ENCODE assay signal across 21 mouse cellular contexts in the genomic region with DNA sequence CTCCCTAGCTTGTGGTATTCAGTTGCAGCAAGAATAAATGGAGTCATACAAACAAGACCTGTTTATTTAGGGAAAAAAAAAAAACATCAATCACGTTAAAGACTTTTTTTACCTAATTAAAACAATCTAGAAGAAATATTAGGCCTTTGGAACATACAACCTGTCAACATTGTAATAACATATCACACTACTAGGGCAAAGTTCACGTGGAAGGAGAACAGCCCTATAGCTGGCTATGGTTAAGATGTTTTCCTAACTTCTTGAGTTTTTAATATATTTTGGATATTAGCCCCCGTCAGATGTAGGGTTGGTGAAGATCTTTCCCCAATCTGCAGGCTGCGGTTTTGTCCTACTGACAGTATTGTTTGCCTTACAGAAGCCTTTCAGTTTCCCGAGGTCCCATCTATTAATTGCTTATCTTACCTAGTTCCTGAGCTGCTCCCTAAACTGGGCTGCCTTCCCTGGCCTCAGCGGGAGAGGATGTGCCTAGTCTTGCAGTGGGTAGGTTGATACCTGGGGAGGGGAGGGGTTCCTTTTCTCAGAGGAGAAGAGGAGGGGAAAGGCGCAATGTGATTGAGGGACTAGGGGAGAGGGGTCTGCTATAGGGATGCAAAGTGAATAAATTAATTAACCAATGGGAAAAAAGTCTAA. TPM values are rescaled to one million over a fixed set of nuclear protein-coding genes. Genes with fewer than 3 reads are reported as not detected.
A peak's percentile ranks its signal among the peaks of the same experiment; 100 is the strongest.
DNase-seq lines count a peak whose midpoint lies in the region; ATAC-seq and TF ChIP-seq lines count a peak whose summit lies in the region.
"Had no signal": no experiment of that assay in that cellular context is flagged by ENCODE, and none has a peak within 500 bp of the region (broad histone marks: within the 10 kb centered on the region; RNA-seq: fewer than 3 reads in every experiment).

No protein-coding gene starts in this region.

- no peak overlapping the region for H3K9ac ChIP-seq in hindbrain, postnatal 0 days (replicated peaks; ENCODE audit: low read length)
- H3K9ac ChIP-seq: embryonic facial prominence, embryonic 13.5 days; forebrain, embryonic 12.5 days; forebrain, postnatal 0 days; hindbrain, embryonic 12.5 days had no signal

- H3K4me2 ChIP-seq in hindbrain, postnatal 0 days (ENCODE audit: low read depth, low read length) = no peak overlapping the region
- H3K4me2 ChIP-seq: embryonic facial prominence, embryonic 13.5 days; forebrain, embryonic 12.5 days; hindbrain, embryonic 12.5 days had no signal

- H3K27me3 ChIP-seq in hindbrain, postnatal 0 days (ENCODE audit: insufficient read depth, low read length) = no peaks in the 10 kb centered on the region
- H3K27me3 ChIP-seq: CH12.LX; embryonic facial prominence, embryonic 13.5 days; forebrain, embryonic 12.5 days; hindbrain, embryonic 12.5 days; Patski had no signal

- no peak overlapping the region for H3K4me3 ChIP-seq in hindbrain, postnatal 0 days (ENCODE audit: low read length)
- H3K4me3 ChIP-seq: embryonic facial prominence, embryonic 13.5 days; forebrain, embryonic 12.5 days; gastrocnemius, adult 2 months; hindbrain, embryonic 12.5 days had no signal

- no peaks in the 10 kb centered on the region for H3K4me1 ChIP-seq in hindbrain, postnatal 0 days (ENCODE audit: insufficient read depth, low read length)
- H3K4me1 ChIP-seq: forebrain, embryonic 12.5 days had no signal

- no peak for ATAC-seq in hindbrain, postnatal 0 days
- ATAC-seq: activated CD4-positive, CD25-positive, alpha-beta regulatory T cell, adult 4 months; forebrain, postnatal 0 days; hindbrain, embryonic 16.5 days; Patski had no signal

- no peaks in the 10 kb centered on the region for H3K9me3 ChIP-seq in hindbrain, postnatal 0 days (ENCODE audit: low read length)
- H3K9me3 ChIP-seq: embryonic facial prominence, embryonic 13.5 days; forebrain, embryonic 12.5 days; hindbrain, embryonic 12.5 days had no signal

- WGBS in hindbrain, postnatal 0 days = 79% methylated on average over 7 of the region's 7 CpGs

- no peak for TF ChIP-seq CTCF in hindbrain, postnatal 0 days (IDR thresholded peaks at IDR 0.05; ENCODE audit: low read depth)

- H3K36me3 ChIP-seq in hindbrain, postnatal 0 days (ENCODE audit: insufficient read depth, low read length) = no peaks in the 10 kb centered on the region
- H3K36me3 ChIP-seq: embryonic facial prominence, embryonic 13.5 days; forebrain, embryonic 12.5 days; hindbrain, embryonic 12.5 days had no signal

- peak; percentile 56 to 69 for DNase-seq in cerebellum, adult 18-20 months
- no peak for DNase-seq in cerebellum, postnatal 4 days (ENCODE audit: low spot score in 2 of 2)
- peak; percentile 62 for DNase-seq in cerebellum, adult 9-10 months
- DNase-seq in cerebellum, postnatal 14 days = peak; percentile 55 to 71
- no peak for DNase-seq in hindbrain, postnatal 0 days (ENCODE audit: low spot score)
- no peak for DNase-seq in kidney, postnatal 25 days
- DNase-seq: adrenal gland, postnatal 14 days; forebrain, postnatal 0 days; gastrocnemius, adult 2 months; gastrocnemius, postnatal 25 days; heart, adult 11 months; heart, postnatal 10 days; heart, postnatal 4 days; kidney, adult 11 months had no signal

- H3K27ac ChIP-seq in hindbrain, postnatal 0 days = no peak overlapping the region
- H3K27ac ChIP-seq: embryonic facial prominence, embryonic 13.5 days; forebrain, embryonic 12.5 days; gastrocnemius, adult 2 months; hindbrain, embryonic 12.5 days had no signal

RNA-seq across cellular contexts. Expression of a gene that starts 37.0 kb away (rescaled TPM):
- 1.8 and 4.2 TPM in 2 replicates for total RNA-seq in hindbrain, postnatal 0 days (2014; rRNA removed)
- polyA plus RNA-seq in hindbrain, postnatal 0 days (2015; fragmentation: Nextera tagmentation; extraction: Ambion mirVana) = 15.0 and 16.0 TPM in 2 replicates
- total RNA-seq: adrenal gland, postnatal 14 days; CH12.LX; gastrocnemius, adult 2 months; gastrocnemius, postnatal 25 days; heart, postnatal 10 days; heart, postnatal 4 days had no signal
- polyA plus RNA-seq: activated CD4-positive, CD25-positive, alpha-beta regulatory T cell, adult 4 months; embryonic facial prominence, embryonic 13.5 days; Patski had no signal

RNA-seq across cellular contexts. Expression of a gene that starts 43.4 kb away (rescaled TPM):
- total RNA-seq in hindbrain, postnatal 0 days (2014; rRNA removed) = 25.1 and 27.5 TPM in 2 replicates
- polyA plus RNA-seq in hindbrain, postnatal 0 days (2015; fragmentation: Nextera tagmentation; extraction: Ambion mirVana) = 42.2 and 46.6 TPM in 2 replicates

Comparison
In these comparisons a context has a peak if more than half of its experiments do, and no peak if none do; other contexts are left out.
1. DNase-seq: peak in cerebellum, adult 18-20 months (2 of 2), cerebellum, adult 9-10 months (single experiment) and cerebellum, postnatal 14 days (2 of 2); none in cerebellum, postnatal 4 days (0 of 2), hindbrain, postnatal 0 days (single experiment) and kidney, postnatal 25 days (0 of 2).